Mouse (Mus musculus) v-Abl transformed pro-B cells (cell line): Measurements from ENCODE around the gene Pbx3.

Experiments used
- in situ Hi-C, 2 experiments: fragments of 400-800 bp; cut with MboI; formaldehyde crosslinking; loops; one replicate each; pipeline ENCODE4 v1.15.1; 2025; ENCODE audit not compliant: unreplicated experiment in 2 of 2

Gene Pbx3

DNA sequence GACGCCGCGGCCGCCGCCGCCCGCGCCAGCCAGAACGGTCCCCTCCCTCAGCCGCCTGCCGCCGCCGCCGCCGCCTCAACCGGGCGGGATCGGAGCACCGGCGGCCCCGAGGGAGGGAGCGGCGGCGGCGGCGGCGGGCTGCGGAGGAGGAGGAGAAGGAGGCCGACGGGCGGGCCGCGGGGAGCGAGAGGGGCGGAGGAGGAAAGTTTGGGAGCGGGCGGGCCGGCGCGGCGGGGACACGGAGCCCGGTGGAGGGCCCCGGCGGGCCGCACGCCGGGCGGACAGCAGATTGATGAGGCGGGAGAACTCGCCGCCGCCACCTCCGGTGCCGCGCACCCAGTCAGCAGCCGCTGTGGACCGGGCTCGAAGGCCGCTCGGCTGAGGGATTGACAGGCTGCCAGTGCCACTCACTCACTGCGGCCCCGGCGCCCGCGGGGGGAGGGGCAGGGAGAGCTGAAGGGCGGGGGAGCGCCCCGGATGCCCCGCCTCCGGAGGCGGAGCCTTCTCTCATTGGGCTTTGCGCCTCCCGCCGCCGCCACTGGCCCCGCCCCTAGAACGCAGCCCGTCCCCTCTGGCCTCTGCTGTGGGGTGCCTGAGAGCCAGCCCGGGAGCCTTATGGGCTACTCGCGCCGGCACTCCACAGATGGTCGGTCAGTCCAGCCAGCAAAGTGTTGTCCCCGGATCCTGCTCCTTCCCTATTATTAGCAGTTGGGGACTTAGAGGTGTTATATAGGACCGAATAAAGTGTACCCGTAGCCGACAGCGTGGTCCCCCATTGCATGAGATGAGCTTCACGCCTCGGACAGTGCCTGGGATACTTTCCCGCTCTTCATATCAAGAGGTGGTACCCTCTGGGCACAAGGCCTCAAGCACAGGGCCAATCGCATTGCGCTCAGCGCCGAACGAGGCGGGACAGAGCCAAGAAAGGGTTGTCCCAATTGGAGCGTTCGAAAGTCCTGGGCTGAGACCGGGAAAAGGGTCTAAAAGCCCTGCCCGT lies at the start of gene Pbx3:
Gene Pbx3 (minus strand): TSS at position 838 of the 997 bp plus-strand sequence.
- in situ Hi-C loops: loop anchor here in 1 of 2 experiments (5.0 kb wide), 1 partner anchor 35 kb away; the partner anchor contains the start of gene Mapkap1

DNA sequence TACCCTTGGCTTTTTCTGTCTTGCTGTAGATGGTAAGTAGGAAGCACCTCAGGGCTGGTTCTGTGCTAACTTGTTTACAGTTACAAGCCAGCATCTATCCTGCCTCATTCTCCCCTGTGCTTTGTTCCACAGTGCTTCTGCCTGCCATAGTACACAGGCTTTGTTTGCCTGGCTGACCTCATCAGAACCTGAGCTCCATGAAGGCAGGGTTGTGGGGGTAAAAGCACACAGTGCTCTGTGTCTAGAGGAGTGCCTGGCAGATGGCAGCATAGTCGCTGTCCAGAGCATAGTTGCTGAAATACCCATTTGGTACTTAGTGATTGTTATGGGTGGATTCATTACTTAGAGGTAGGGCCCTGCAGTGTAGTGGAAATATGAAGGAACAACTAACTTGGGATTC lies 47.3 kb upstream of the Pbx3 start:
- in situ Hi-C loops: no loop called here

DNA sequence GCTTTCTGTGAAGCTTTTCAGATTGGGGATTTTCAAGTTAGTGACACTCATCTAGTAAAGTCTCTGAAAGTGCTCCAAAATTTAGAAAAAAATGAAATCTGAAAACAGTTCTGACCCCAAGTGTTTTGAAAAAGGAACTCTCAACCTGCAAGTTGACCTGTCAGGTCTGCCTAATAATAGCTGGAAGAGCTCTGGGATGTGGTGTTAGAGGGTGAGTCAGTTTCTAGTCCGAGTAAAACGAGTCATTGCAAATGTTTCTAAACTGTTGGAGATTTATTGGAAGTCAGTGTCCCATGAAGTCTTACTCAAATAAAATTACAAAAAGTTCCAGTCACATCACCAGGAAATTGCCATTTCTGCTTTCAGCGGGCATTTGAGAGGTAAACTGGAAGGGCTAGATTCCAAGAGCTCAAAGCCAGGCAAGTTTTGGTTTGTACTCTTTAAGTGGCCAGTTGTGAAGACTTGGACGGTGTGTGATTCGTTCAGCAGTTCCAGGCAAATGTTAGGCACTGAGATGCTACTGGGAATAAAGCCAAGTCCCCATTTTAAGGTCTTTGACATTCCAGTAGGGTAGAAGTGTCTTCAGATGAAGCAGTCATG lies 36.9 kb upstream of the Pbx3 start:
- in situ Hi-C loops: loop anchor here in 1 of 2 experiments (5.0 kb wide), 1 partner anchor 38 kb away; the partner anchor contains the start of gene Pbx3

DNA sequence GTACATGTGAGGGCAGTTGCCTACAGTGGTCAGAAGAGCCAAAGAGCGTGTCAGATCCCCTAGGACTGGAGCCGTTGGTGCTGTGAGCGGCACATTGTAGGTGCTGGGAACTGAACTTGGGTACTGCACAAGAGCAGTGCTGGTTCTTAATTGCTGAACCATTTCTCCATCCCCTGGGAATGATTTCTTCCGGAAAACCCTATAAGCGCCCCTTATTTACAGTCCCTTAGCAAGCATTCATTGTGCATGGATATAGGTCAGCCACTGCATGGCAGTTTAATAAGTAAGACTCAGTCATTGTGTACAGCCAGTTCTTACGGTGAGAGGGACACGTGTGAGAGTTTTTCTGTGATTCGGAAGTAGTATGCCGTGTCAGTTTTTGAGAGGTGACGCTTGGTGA lies 35.4 kb upstream of the Pbx3 start:
- in situ Hi-C loops: loop anchor here in 1 of 2 experiments (5.0 kb wide), 1 partner anchor 36 kb away; the partner anchor contains the start of gene Pbx3

DNA sequence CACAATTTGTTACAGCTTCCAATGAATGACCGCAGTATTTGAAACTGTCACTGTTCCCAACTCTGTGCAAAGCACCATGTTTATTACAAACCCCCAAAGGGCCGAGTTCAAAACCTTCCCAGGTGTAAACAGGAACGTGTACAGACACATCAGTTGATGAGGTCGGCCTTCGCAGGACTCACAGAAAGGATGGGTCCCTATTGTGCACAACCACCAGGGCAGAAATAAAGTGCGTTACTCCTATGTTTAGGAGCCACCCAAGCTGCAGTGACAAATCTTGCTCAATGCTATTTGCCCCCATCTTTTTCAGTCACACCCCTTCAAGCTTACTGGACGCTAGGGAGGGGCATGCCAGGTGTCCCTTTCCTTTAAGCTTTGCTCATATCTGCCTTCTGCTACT lies 34.7 kb upstream of the Pbx3 start:
- in situ Hi-C loops: loop anchor here in 1 of 2 experiments (5.0 kb wide), 1 partner anchor 35 kb away; the partner anchor contains the start of gene Pbx3

DNA sequence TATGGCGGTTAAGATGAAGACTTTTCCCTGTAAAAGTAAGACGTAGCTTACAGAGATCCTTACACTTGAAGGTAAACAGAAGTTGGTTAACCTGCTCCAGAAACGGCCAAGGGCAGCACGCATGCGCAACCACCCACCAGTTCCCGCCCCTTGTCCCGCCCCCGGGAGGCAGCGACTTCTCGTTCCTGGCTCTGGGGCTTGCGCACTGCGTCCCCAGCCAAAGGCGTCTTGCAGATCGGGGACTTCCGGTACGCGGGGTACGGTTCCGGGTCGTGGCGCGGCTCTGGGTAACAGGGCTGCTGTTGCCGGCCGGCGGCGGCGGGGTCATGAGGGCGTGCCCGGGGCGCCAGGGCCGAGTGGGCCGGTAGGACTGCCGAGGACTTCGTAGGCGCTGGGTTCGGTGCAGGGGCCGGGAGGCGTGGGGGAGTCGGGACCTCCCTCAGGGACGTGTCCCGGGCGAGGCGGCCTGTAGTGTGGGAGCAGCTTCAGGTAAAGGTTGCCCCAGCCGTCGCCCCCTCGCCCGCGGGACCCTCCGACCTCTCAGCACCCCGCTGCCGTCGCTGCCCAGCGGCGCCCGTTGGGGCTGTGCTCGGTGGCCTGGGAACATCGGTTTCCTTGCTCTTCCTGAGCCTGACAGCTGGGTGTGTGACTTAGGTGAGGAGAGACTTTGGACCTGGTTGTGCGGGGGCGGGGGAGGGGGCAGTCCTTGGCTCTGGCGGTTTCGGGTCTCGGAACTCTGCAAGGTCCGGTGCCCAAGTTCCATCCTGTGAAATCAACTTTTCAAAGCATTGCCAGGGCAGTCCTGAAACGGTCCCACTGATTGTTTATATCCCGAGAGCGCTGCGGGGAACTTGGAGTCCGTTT lies 33.9 kb upstream of the Pbx3 start, which contains the start of gene Mapkap1:
Gene Mapkap1 (plus strand): TSS at position 171 of the 864 bp plus-strand sequence.
- in situ Hi-C loops: loop anchor here in 1 of 2 experiments (5.0 kb wide), 1 partner anchor 35 kb away; the partner anchor contains the start of gene Pbx3

- in situ Hi-C loops: no loop called here
Measured at GRCm38 (mm10) chr2:34399535-34399934, 26.6 kb upstream of the Pbx3 start.

DNA sequence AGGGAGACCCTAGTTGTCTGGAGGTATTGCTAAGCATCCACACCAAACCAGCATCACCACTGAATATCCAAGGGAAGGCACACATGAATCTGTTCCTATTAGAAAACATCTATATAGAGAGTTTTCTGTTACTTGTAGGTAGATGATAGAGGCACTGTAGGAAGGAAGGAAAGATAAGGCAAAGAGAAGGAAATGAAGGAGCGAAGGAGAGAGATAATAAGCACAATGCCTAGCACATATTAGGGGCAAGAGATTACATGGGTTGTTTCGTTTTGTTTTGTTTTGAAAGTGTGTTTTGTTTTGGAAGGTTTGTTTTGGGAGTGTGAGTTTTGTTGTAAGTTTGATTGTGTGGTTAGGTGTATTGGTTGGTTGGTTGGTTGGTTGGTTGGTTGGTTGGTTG lies 6.0 kb upstream of the Pbx3 start:
- in situ Hi-C loops: no loop called here

DNA sequence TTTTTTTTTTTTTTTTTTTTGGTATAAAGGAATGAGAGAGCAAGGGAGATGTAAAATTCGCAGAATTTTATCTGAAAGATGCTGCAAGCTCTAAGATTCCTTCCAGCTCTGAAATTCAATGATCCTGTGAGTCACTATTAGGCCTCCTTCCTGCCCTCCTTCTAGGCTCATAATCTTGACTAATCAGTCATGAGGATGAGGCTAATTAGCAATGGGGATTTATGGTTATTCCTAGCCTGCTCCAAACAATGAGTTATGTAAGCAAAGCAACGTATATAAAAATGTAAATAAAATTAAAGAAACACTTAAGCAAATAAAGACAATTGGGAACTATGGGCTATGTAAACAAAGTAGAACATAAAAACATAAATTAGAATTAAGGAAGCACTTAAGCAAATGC lies 1.4 kb upstream of the Pbx3 start:
- in situ Hi-C loops: loop anchor here in 1 of 2 experiments (5.0 kb wide), 1 partner anchor 33 kb away; the partner anchor contains the start of gene Mapkap1

DNA sequence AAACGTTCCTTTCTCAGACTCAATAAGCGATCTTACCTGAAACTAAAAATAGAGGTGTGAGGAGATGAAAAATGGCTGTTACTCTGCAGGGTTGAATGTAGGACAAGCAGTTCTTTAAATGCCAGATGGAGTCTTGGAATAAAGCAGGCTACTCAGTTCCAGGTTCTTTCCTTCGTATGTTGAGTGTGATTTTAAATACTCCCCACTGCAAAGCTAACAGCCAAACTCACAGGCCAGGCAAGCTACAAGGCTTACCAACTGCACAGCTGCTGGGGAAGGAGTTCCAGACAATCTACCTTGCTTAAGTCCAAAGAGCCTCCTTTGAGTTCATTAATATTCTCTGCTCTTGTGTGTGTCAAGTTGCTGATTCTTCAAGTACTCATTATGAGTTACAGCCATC lies 944 bp upstream of the Pbx3 start:
- in situ Hi-C loops: loop anchor here in 1 of 2 experiments (5.0 kb wide), 1 partner anchor 33 kb away; the partner anchor contains the start of gene Mapkap1

DNA sequence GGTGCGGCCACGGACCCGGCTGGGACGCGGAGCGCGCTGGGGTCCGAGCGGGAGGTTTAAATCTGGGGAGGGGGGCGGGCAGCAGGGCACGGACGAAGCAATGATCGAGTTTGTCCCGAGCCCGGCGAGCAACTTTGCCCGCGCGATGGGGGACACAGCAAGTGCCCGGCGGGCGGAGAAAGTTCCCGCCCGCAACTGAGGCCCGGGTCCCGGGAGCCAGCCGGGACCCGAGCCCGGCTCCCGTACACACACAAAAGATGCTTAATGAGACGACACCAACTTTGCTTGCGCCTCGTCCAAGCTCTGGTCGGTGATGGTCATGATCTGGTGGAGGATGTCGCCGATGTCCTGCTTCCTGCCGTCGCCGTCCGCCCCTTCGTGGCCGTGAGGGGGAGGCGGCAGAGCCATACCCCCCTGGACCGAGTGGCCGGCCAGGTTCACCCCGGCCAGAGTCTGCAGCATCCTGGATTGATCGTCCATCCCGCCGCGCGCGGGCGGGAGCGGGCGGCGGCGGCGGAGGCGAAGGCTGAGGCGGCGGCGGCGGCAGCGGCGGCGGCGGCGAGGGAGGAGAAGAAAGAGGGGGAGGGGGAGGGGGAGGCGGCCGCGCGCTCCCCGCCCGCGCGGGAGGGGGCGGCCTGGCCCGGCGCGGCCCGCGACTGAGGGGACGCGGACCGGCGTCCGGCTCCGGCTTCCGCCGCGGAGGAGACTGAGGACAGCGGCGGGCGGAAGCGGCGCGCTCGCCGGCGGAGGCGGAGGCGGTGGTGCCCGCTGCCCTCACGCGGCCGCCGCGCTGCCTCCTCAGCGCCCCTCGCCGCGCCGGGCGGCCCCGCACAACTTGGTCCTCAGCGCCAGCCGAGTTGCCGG lies 1.3 kb downstream of the Pbx3 start:
- in situ Hi-C loops: loop anchor here in 1 of 2 experiments (5.0 kb wide), 1 partner anchor 36 kb away; the partner anchor contains the start of gene Mapkap1

GRCm38 (mm10) chr2:34370725-34371440 lies 2.1 kb downstream of the Pbx3 start:
- in situ Hi-C loops: loop anchor here in 1 of 2 experiments (5.0 kb wide), 1 partner anchor 36 kb away; the partner anchor contains the start of gene Mapkap1

- in situ Hi-C loops: loop anchor here in 1 of 2 experiments (5.0 kb wide), 1 partner anchor 37 kb away; the partner anchor contains the start of gene Mapkap1
Measured at GRCm38 (mm10) chr2:34370349-34370724, 2.6 kb downstream of the Pbx3 start.

- in situ Hi-C loops: no loop called here
Measured at GRCm38 (mm10) chr2:34368396-34368795, 4.5 kb downstream of the Pbx3 start.

GRCm38 (mm10) chr2:34367024-34367423 lies 5.9 kb downstream of the Pbx3 start:
- in situ Hi-C loops: no loop called here

GRCm38 (mm10) chr2:34363678-34364077 lies 9.3 kb downstream of the Pbx3 start:
- in situ Hi-C loops: no loop called here

- in situ Hi-C loops: no loop called here
Measured at GRCm38 (mm10) chr2:34355801-34356211, 17.1 kb downstream of the Pbx3 start.

- in situ Hi-C loops: no loop called here
Measured at GRCm38 (mm10) chr2:34352006-34352405, 20.9 kb downstream of the Pbx3 start.
